ENCODE assay signal across 8 mouse cellular contexts in genomic region chr1:135282536-135283286, GRCm38 (mm10). TPM values are rescaled to one million over a fixed set of nuclear protein-coding genes. Genes with fewer than 3 reads are reported as not detected.
DNase-seq lines count a peak whose midpoint lies in the region; ATAC-seq and TF ChIP-seq lines count a peak whose summit lies in the region.

No protein-coding gene starts in this region.

- peaks cover 3% of the 10 kb centered on the region; the same call in 1 of the 2 replicates for H3K36me3 ChIP-seq in ES-E14 (ENCODE audit: control insufficient read depth, insufficient read depth, low read length, poor library complexity, severe bottlenecking)
- H3K36me3 ChIP-seq in forebrain, embryonic 16.5 days (ENCODE audit: control insufficient read depth, insufficient read depth), result peaks cover 7% of the 10 kb centered on the region
- H3K36me3 ChIP-seq in intestine, embryonic 15.5 days, result peaks cover 7% of the 10 kb centered on the region; the same call in 1 of the 2 replicates

- peaks cover 4 to 9% of the 10 kb centered on the region in 2 experiments; a peak in 3 of 4 replicates for H3K4me1 ChIP-seq in ES-E14 (ENCODE audit: control insufficient read depth in 2 of 2, insufficient read depth in 2 of 2, low read length in 2 of 2, poor library complexity in 1 of 2)
- H3K4me1 ChIP-seq in forebrain, embryonic 16.5 days (replicated peaks; ENCODE audit: control insufficient read depth, insufficient read depth, low read length), result peaks cover 17% of the 10 kb centered on the region
- 0 out of 2 replicates have a peak, but pooled peaks cover 2% of the 10 kb centered on the region for H3K4me1 ChIP-seq in intestine, embryonic 15.5 days (replicated peaks)

- ATAC-seq in forebrain, embryonic 16.5 days, result no peak
- peak; percentile 70 for ATAC-seq in intestine, embryonic 15.5 days
- ATAC-seq in megakaryocyte, adult 5-6 weeks (ENCODE audit: poor library complexity, severe bottlenecking), result peak; percentile 86

- in situ Hi-C loops in ES-E14 (cut with MboI; ENCODE audit: low sequenced_read_pairs in 2 of 2, unreplicated experiment in 2 of 2), result no loop called here

- peak overlapping the region; percentile 91 for H3K9ac ChIP-seq in ES-E14 (ENCODE audit: insufficient read depth, low read depth, low read length, poor library complexity, severe bottlenecking)
- peak overlapping the region; percentile 98 for H3K9ac ChIP-seq in forebrain, embryonic 16.5 days (replicated peaks; ENCODE audit: low read depth, low read length)
- H3K9ac ChIP-seq in intestine, embryonic 15.5 days, result peak overlapping the region; percentile 77

- peak overlapping the region; percentile 95 to 96 for H3K4me3 ChIP-seq in ES-E14 (ENCODE audit: insufficient read depth in 1 of 2, low read depth in 1 of 2, low read length in 2 of 2, poor library complexity in 1 of 2, severe bottlenecking in 1 of 2)
- peak overlapping the region; percentile 77 for H3K4me3 ChIP-seq in forebrain, embryonic 16.5 days (replicated peaks; ENCODE audit: low read length)
- peak overlapping the region; percentile 74 for H3K4me3 ChIP-seq in intestine, embryonic 15.5 days (replicated peaks)

- no peak overlapping the region for H3K27ac ChIP-seq in ES-E14 (ENCODE audit: insufficient read depth, low read depth, low read length, poor library complexity, severe bottlenecking)
- 0 out of 2 replicates have a peak overlapping the region, but pooled peaks have one; percentile 90 for H3K27ac ChIP-seq in forebrain, embryonic 16.5 days (ENCODE audit: low read length)
- H3K27ac ChIP-seq in intestine, embryonic 15.5 days, result peak overlapping the region; percentile 88

- peak overlapping the region; percentile 61 for H3K4me2 ChIP-seq in forebrain, embryonic 16.5 days (ENCODE audit: low read length)
- peak overlapping the region; percentile 79 for H3K4me2 ChIP-seq in intestine, embryonic 15.5 days (replicated peaks)

- intact Hi-C loops in left cerebral cortex, postnatal 25 days (cut with DNase I), result loop anchor here (2.0 kb wide), 1 partner anchor 86 kb away; no protein-coding TSS in a partner anchor

- DNase-seq in A20 (ENCODE audit: low read depth, low spot score), result peak; percentile 61
- no peak for DNase-seq in ES-E14 (ENCODE audit: low read depth, low spot score)
- no peak for DNase-seq in layer of hippocampus, adult 8-10 months (ENCODE audit: low spot score in 2 of 2)
- DNase-seq in layer of hippocampus, adult 11-12 months (ENCODE audit: low spot score), result no peak
- no peak for DNase-seq in left cerebral cortex, postnatal 25 days (ENCODE audit: low spot score in 2 of 2)

- H3K9me3 ChIP-seq in ES-E14 (ENCODE audit: control insufficient read depth, insufficient read depth, low read depth, low read length), result no peaks in the 10 kb centered on the region
- H3K9me3 ChIP-seq in forebrain, embryonic 16.5 days (ENCODE audit: control insufficient read depth, low read length), result no peaks in the 10 kb centered on the region
- no peaks in the 10 kb centered on the region for H3K9me3 ChIP-seq in intestine, embryonic 15.5 days

- H3K27me3 ChIP-seq in forebrain, embryonic 16.5 days (replicated peaks; ENCODE audit: control insufficient read depth, insufficient read depth, low read length), result no peaks in the 10 kb centered on the region
- no peaks in the 10 kb centered on the region for H3K27me3 ChIP-seq in intestine, embryonic 15.5 days (replicated peaks)

- WGBS in forebrain, embryonic 16.5 days, result 32% methylated on average over 13 of the region's 13 CpGs
- WGBS in intestine, embryonic 15.5 days, result 24% methylated on average over 13 of the region's 13 CpGs

TF ChIP-seq in ES-E14, 5 proteins besides CTCF, POLR2A, EP300 and RAD21:
- TF ChIP-seq HCFC1 (IDR thresholded peaks at IDR 0.05; ENCODE audit: borderline replicate concordance, insufficient read depth, low read length) (no peak), MAFK (IDR thresholded peaks at IDR 0.05; ENCODE audit: insufficient read depth, low read depth, low read length) (no peak), ZC3H11A (IDR thresholded peaks at IDR 0.05; ENCODE audit: borderline replicate concordance, low read depth, low read length) (no peak), ZNF384 (IDR thresholded peaks at IDR 0.05; ENCODE audit: low read depth, low read length) (no peak), CHD2 (IDR thresholded peaks at IDR 0.05; ENCODE audit: low read depth, low read length) (no peak)

RNA-seq across cellular contexts. Expression of gene Rnpep, which starts 1.2 kb away (rescaled TPM):
- total RNA-seq in ES-E14 (2012; rRNA removed), result 19.1 and 21.8 TPM in 2 replicates
- polyA plus RNA-seq in forebrain, embryonic 16.5 days (2015; fragmentation: Nextera tagmentation; extraction: Ambion mirVana), result 93.3 and 100 TPM in 2 replicates
- 155 and 158 TPM in 2 replicates for polyA plus RNA-seq in intestine, embryonic 15.5 days (2015; fragmentation: Nextera tagmentation; extraction: Ambion mirVana)
- 127 TPM in 2 replicates for total RNA-seq in megakaryocyte, adult 5-6 weeks (2015)
- total RNA-seq in megakaryocyte, adult 5-6 weeks (2017), result 118 and 122 TPM in 2 replicates
- 10 to 100 TPM; 53.9 to 63.9 (median 59.3) TPM for total RNA-seq in layer of hippocampus, adult 8-10 months (2022)
- 10 to 100 TPM; 50.5 to 54.8 TPM for total RNA-seq in left cerebral cortex, postnatal 25 days (2021)

RNA-seq across cellular contexts. Expression of gene Elf3, which starts 24.3 kb away (rescaled TPM):
- 9.4 and 13.4 TPM in 2 replicates for total RNA-seq in ES-E14 (2012; rRNA removed)
- polyA plus RNA-seq in forebrain, embryonic 16.5 days (2015; fragmentation: Nextera tagmentation; extraction: Ambion mirVana), result 0.10 and 0.53 TPM in 2 replicates
- 209 and 213 TPM in 2 replicates for polyA plus RNA-seq in intestine, embryonic 15.5 days (2015; fragmentation: Nextera tagmentation; extraction: Ambion mirVana)
- total RNA-seq in megakaryocyte, adult 5-6 weeks (2015), result not detected in 2 replicates
- not detected in 2 replicates for total RNA-seq in megakaryocyte, adult 5-6 weeks (2017)
- total RNA-seq in layer of hippocampus, adult 8-10 months (2022), result not detected
- under 1 TPM in 1 of 2 experiments, not detected in 1; 0.16 TPM for total RNA-seq in left cerebral cortex, postnatal 25 days (2021)

RNA-seq across cellular contexts. Expression of gene Timm17a, which starts 30.9 kb away (rescaled TPM):
- 139 and 187 TPM in 2 replicates for total RNA-seq in ES-E14 (2012; rRNA removed)
- polyA plus RNA-seq in forebrain, embryonic 16.5 days (2015; fragmentation: Nextera tagmentation; extraction: Ambion mirVana), result 144 and 154 TPM in 2 replicates
- polyA plus RNA-seq in intestine, embryonic 15.5 days (2015; fragmentation: Nextera tagmentation; extraction: Ambion mirVana), result 246 and 278 TPM in 2 replicates
- total RNA-seq in megakaryocyte, adult 5-6 weeks (2015), result 55.0 and 67.3 TPM in 2 replicates
- 14.1 and 20.0 TPM in 2 replicates for total RNA-seq in megakaryocyte, adult 5-6 weeks (2017)
- total RNA-seq in layer of hippocampus, adult 8-10 months (2022), result 100 to 1,000 TPM; 164 to 196 (median 187) TPM
- 100 to 1,000 TPM; 159 to 175 TPM for total RNA-seq in left cerebral cortex, postnatal 25 days (2021)

RNA-seq across cellular contexts. Expression of gene Lmod1, which starts 41.9 kb away (rescaled TPM):
- 1.6 and 2.6 TPM in 2 replicates for total RNA-seq in ES-E14 (2012; rRNA removed)
- polyA plus RNA-seq in forebrain, embryonic 16.5 days (2015; fragmentation: Nextera tagmentation; extraction: Ambion mirVana), result 0.15 and 0.21 TPM in 2 replicates
- polyA plus RNA-seq in intestine, embryonic 15.5 days (2015; fragmentation: Nextera tagmentation; extraction: Ambion mirVana), result 11.1 and 11.2 TPM in 2 replicates
- total RNA-seq in megakaryocyte, adult 5-6 weeks (2015), result not detected in 2 replicates
- total RNA-seq in megakaryocyte, adult 5-6 weeks (2017), result not detected in 2 replicates
- under 1 TPM; 0.70 to 0.96 (median 0.75) TPM for total RNA-seq in layer of hippocampus, adult 8-10 months (2022)
- under 1 TPM; 0.76 to 0.94 TPM for total RNA-seq in left cerebral cortex, postnatal 25 days (2021)
